Mouse (Mus musculus) liver, embryonic 14.5 days (tissue): ENCODE results near the gene Tiprl.

Experiments
- CTCF ChIP-seq: IDR thresholded peaks from 2 replicates; pipeline ENCODE4 v1.5.1; 2016; ENCODE audit warnings: antibody characterized with exemption, low read depth, control low read depth
- EP300 ChIP-seq: IDR thresholded peaks from 2 replicates; pipeline ENCODE4 v1.6.1; 2016; ENCODE audit warnings: antibody characterized with exemption, low read depth

- TF ChIP-seq CTCF (no peak), EP300 (no peak)
Measured at GRCm38 (mm10) chr1:165281351-165282221, 44.8 kb upstream of the Tiprl start.
